Mouse (Mus musculus) kidney, embryonic 16.5 days (tissue): ENCODE measurements around the gene Ints14. TPM values are rescaled to one million over a fixed set of nuclear protein-coding genes. Genes with fewer than 3 reads are reported as not detected.
"Not testable (repeated sequence)": the region's sequence is repeated elsewhere in the genome, so short reads cannot be mapped to it uniquely, and the experiment has no call there.

Source experiments
- ATAC-seq: fragments of 200-750 bp; cut with Nextera tagmentation; 2 replicates; pipeline ENCODE4 v1.8.0; 2017; ENCODE audit warnings: moderate TSS enrichment; ENCODE audit not compliant: low FRiP score, low TSS enrichment
- H3K27ac ChIP-seq: fragments of 300-500 bp; sonication (generic); 2 replicates; pipeline ENCODE4 v1.5.1; 2014; ENCODE audit warnings: low read length
- H3K27me3 ChIP-seq: fragments of 300-500 bp; sonication (generic); 2 replicates; pipeline ENCODE4 v1.6.1; 2014; ENCODE audit warnings: low read length, control low read depth, mixed read lengths; ENCODE audit not compliant: insufficient read depth
- H3K36me3 ChIP-seq: fragments of 300-500 bp; sonication (generic); 2 replicates; pipeline ENCODE4 v1.6.1; 2014; ENCODE audit warnings: low read length, control low read depth, mixed read lengths; ENCODE audit not compliant: insufficient read depth
- H3K4me1 ChIP-seq: fragments of 300-500 bp; sonication (generic); 2 replicates; pipeline ENCODE4 v1.6.1; 2014; ENCODE audit warnings: low read length, control low read depth, mixed read lengths; ENCODE audit not compliant: insufficient read depth
- H3K4me2 ChIP-seq: fragments of 300-500 bp; sonication (generic); replicated peaks from 2 replicates; pipeline ENCODE4 v1.6.1; 2014; ENCODE audit warnings: low read depth, low read length
- H3K4me3 ChIP-seq: fragments of 300-500 bp; sonication (generic); 2 replicates; pipeline ENCODE4 v1.5.1; 2014; ENCODE audit warnings: mild to moderate bottlenecking, low read length
- H3K9ac ChIP-seq: fragments of 300-500 bp; sonication (generic); replicated peaks from 2 replicates; pipeline ENCODE4 v1.6.1; 2014; ENCODE audit warnings: low read length
- H3K9me3 ChIP-seq: fragments of 300-500 bp; sonication (generic); 2 replicates; pipeline ENCODE4 v1.6.1; 2016; ENCODE audit warnings: low read length, control low read depth
- WGBS: fragments of 180-500 bp; shearing (Covaris S2); extraction: QIAGEN DNeasy Blood & Tissue Kit; methylation state at CpG from one replicate; pipeline ENCODE4 v1.1.7; 2014; 5-methylcytosine and 5-hydroxymethylcytosine counted together
- polyA plus RNA-seq: library from polyadenylated mRNA; unstranded; fragments of >200 nt; fragmentation: Nextera tagmentation; extraction: Ambion mirVana; gene quantifications from 2 replicates; pipeline ENCODE4 v1.2.1, GENCODE M21; 2015

The Ints14 gene
- polyA plus RNA-seq, 1 experiment from 2014 or later: 66.8 TPM

GRCm38 (mm10) chr9:64985807-64986206, 25.1 kb downstream of the Ints14 start:
- Histone ChIP-seq H3K4me2 (no peak overlapping the region), H3K9me3 (no peaks in the 10 kb centered on the region), H3K9ac (no peak overlapping the region), H3K27ac (no peak overlapping the region), H3K4me3 (no peak overlapping the region), H3K4me1 (no peaks in the 10 kb centered on the region), H3K36me3 (peaks cover 74% of the 10 kb centered on the region), H3K27me3 (no peaks in the 10 kb centered on the region)
- ATAC-seq: no peak
- 85% methylated on average over 9 of the region's 9 CpGs for WGBS

- WGBS: 97% methylated on average over 2 of the region's 2 CpGs
Observed at GRCm38 (mm10) chr9:64987651-64988050, 26.9 kb downstream of the Ints14 start.

GRCm38 (mm10) chr9:64988443-64988842, 27.7 kb downstream of the Ints14 start:
- Histone ChIP-seq H3K27me3 (no peaks in the 10 kb centered on the region), H3K4me2 (no peak overlapping the region), H3K27ac (no peak overlapping the region), H3K36me3 (peaks cover 60% of the 10 kb centered on the region), H3K9me3 (no peaks in the 10 kb centered on the region), H3K9ac (no peak overlapping the region), H3K4me3 (no peak overlapping the region), H3K4me1 (no peaks in the 10 kb centered on the region)
- WGBS: 88% methylated on average over 6 of the region's 6 CpGs
- no peak for ATAC-seq

More at GRCm38 (mm10) chr9:64987651-64988050, 26.9 kb downstream of the Ints14 start:
- no peaks in the 10 kb centered on the region for H3K4me1 ChIP-seq
- H3K4me3 ChIP-seq: no peak overlapping the region
- no peaks in the 10 kb centered on the region for H3K27me3 ChIP-seq
- no peak overlapping the region for H3K9ac ChIP-seq
- H3K9me3 ChIP-seq: no peaks in the 10 kb centered on the region
- ATAC-seq: no peak
- H3K27ac ChIP-seq: no peak overlapping the region
- H3K36me3 ChIP-seq: peaks cover 66% of the 10 kb centered on the region
- H3K4me2 ChIP-seq: no peak overlapping the region

- no peaks in the 10 kb centered on the region for H3K4me1 ChIP-seq
- H3K36me3 ChIP-seq: peaks cover 44% of the 10 kb centered on the region
- H3K27me3 ChIP-seq: no peaks in the 10 kb centered on the region
- ATAC-seq: no peak
- no peak overlapping the region for H3K4me3 ChIP-seq
- no peak overlapping the region for H3K27ac ChIP-seq
- 88% methylated on average over 7 of the region's 7 CpGs for WGBS
- no peaks in the 10 kb centered on the region for H3K9me3 ChIP-seq
- no peak overlapping the region for H3K4me2 ChIP-seq
- H3K9ac ChIP-seq: no peak overlapping the region
Observed at GRCm38 (mm10) chr9:64990291-64990690, 29.6 kb downstream of the Ints14 start.

- not testable (repeated sequence) for H3K4me3 ChIP-seq, H3K27ac ChIP-seq, H3K4me2 ChIP-seq, H3K9me3 ChIP-seq, H3K27me3 ChIP-seq, H3K9ac ChIP-seq, ATAC-seq, H3K4me1 ChIP-seq
- H3K36me3 ChIP-seq: peaks cover 32% of the 10 kb centered on the region
- WGBS: 97% methylated on average over 1 of the region's 1 CpGs
Observed at GRCm38 (mm10) chr9:64995464-64995863, 34.8 kb downstream of the Ints14 start.

GRCm38 (mm10) chr9:65001481-65001880, 40.8 kb downstream of the Ints14 start:
- Histone ChIP-seq H3K9me3 (no peaks in the 10 kb centered on the region), H3K4me2 (no peak overlapping the region), H3K36me3 (peaks cover 43% of the 10 kb centered on the region), H3K9ac (no peak overlapping the region), H3K27me3 (no peaks in the 10 kb centered on the region), H3K4me3 (no peak overlapping the region), H3K4me1 (no peaks in the 10 kb centered on the region), H3K27ac (no peak overlapping the region)
- 75% methylated on average over 4 of the region's 4 CpGs for WGBS
- ATAC-seq: no peak

- H3K27me3 ChIP-seq: no peaks in the 10 kb centered on the region
- peaks cover 5% of the 10 kb centered on the region; the same call in 1 of the 2 replicates for H3K9me3 ChIP-seq
- H3K36me3 ChIP-seq: peaks cover 37% of the 10 kb centered on the region
- H3K27ac ChIP-seq: no peak overlapping the region
- H3K4me1 ChIP-seq: no peaks in the 10 kb centered on the region
- no peak for ATAC-seq
- 94% methylated on average over 8 of the region's 8 CpGs for WGBS
- no peak overlapping the region for H3K9ac ChIP-seq
- H3K4me2 ChIP-seq: no peak overlapping the region
- no peak overlapping the region for H3K4me3 ChIP-seq
Observed at GRCm38 (mm10) chr9:65005737-65006136, 45.0 kb downstream of the Ints14 start.

- H3K9ac ChIP-seq: no peak overlapping the region
- peaks cover 15% of the 10 kb centered on the region for H3K36me3 ChIP-seq
- no peaks in the 10 kb centered on the region for H3K27me3 ChIP-seq
- H3K4me2 ChIP-seq: no peak overlapping the region
- H3K9me3 ChIP-seq: peaks cover 5% of the 10 kb centered on the region; the same call in 1 of the 2 replicates
- no peak overlapping the region for H3K4me3 ChIP-seq
- peaks cover 2% of the 10 kb centered on the region; the same call in 1 of the 2 replicates for H3K4me1 ChIP-seq
- H3K27ac ChIP-seq: no peak overlapping the region
- no peak for ATAC-seq
- WGBS: 60% methylated on average over 8 of the region's 8 CpGs
Observed at GRCm38 (mm10) chr9:65010632-65011031, 49.9 kb downstream of the Ints14 start.

GRCm38 (mm10) chr9:65011304-65011703, 50.6 kb downstream of the Ints14 start:
- H3K4me3 ChIP-seq: no peak overlapping the region
- no peak overlapping the region for H3K9ac ChIP-seq
- H3K36me3 ChIP-seq: peaks cover 8% of the 10 kb centered on the region
- peaks cover 8% of the 10 kb centered on the region; the same call in 1 of the 2 replicates for H3K4me1 ChIP-seq
- peaks cover 5% of the 10 kb centered on the region; the same call in 1 of the 2 replicates for H3K9me3 ChIP-seq
- no peak for ATAC-seq
- H3K27me3 ChIP-seq: no peaks in the 10 kb centered on the region
- no peak overlapping the region for H3K4me2 ChIP-seq
- 57% methylated on average over 6 of the region's 6 CpGs for WGBS
- H3K27ac ChIP-seq: no peak overlapping the region

GRCm38 (mm10) chr9:65015461-65016222, 54.9 kb downstream of the Ints14 start:
- no peaks in the 10 kb centered on the region for H3K9me3 ChIP-seq
- H3K27ac ChIP-seq: no peak overlapping the region; the same call in 1 of the 2 replicates
- no peaks in the 10 kb centered on the region for H3K27me3 ChIP-seq
- no peaks in the 10 kb centered on the region for H3K36me3 ChIP-seq
- ATAC-seq: no peak
- H3K4me2 ChIP-seq: no peak overlapping the region
- peaks cover 21% of the 10 kb centered on the region; the same call in 1 of the 2 replicates for H3K4me1 ChIP-seq
- 60% methylated on average over 7 of the region's 7 CpGs for WGBS
- no peak overlapping the region for H3K9ac ChIP-seq
- H3K4me3 ChIP-seq: no peak overlapping the region
